Mouse (Mus musculus) heart, embryonic 15.5 days (tissue): Measurements from ENCODE around the gene Atp1b1. TPM values are rescaled to one million over a fixed set of nuclear protein-coding genes. Genes with fewer than 3 reads are reported as not detected.
A peak's percentile ranks its signal among the peaks of the same experiment; 100 is the strongest.

Experiments used
- ATAC-seq: fragments of 200-750 bp; cut with Nextera tagmentation; replicated peaks from 2 replicates; pipeline ENCODE4 v1.8.0; 2017; ENCODE audit warnings: low read depth, moderate TSS enrichment; ENCODE audit not compliant: insufficient number of reproducible peaks, insufficient read depth, low FRiP score
- H3K27ac ChIP-seq: fragments of 300-500 bp; sonication (generic); 2 replicates; pipeline ENCODE4 v1.5.1; 2015; ENCODE audit warnings: mild to moderate bottlenecking, inconsistent platforms
- H3K27me3 ChIP-seq: fragments of 300-500 bp; sonication (generic); 2 replicates; pipeline ENCODE4 v1.6.1; 2015; ENCODE audit warnings: inconsistent platforms
- H3K36me3 ChIP-seq: fragments of 300-500 bp; sonication (generic); 2 replicates; pipeline ENCODE4 v1.6.1; 2015; ENCODE audit warnings: mild to moderate bottlenecking, inconsistent platforms
- H3K4me1 ChIP-seq: fragments of 300-500 bp; sonication (generic); replicated peaks from 2 replicates; pipeline ENCODE4 v1.6.1; 2015; ENCODE audit warnings: inconsistent platforms
- H3K4me2 ChIP-seq: fragments of 300-500 bp; sonication (generic); 2 replicates; pipeline ENCODE4 v1.6.1; 2015; ENCODE audit warnings: inconsistent platforms, mild to moderate bottlenecking, moderate library complexity
- H3K4me3 ChIP-seq: fragments of 300-500 bp; sonication (generic); 2 replicates; pipeline ENCODE4 v1.5.1; 2015; ENCODE audit warnings: mild to moderate bottlenecking, inconsistent platforms
- H3K9ac ChIP-seq: fragments of 300-500 bp; sonication (generic); 2 replicates; pipeline ENCODE4 v1.6.1; 2015; ENCODE audit warnings: mild to moderate bottlenecking, inconsistent platforms
- H3K9me3 ChIP-seq: fragments of 300-500 bp; sonication (generic); replicated peaks from 2 replicates; pipeline ENCODE4 v1.6.1; 2016; ENCODE audit warnings: inconsistent platforms
- WGBS: fragments of 180-500 bp; shearing (Covaris S2); methylation state at CpG from one replicate; pipeline ENCODE4 v1.1.7; 2015; ENCODE audit warnings: mixed read lengths; 5-methylcytosine and 5-hydroxymethylcytosine counted together
- polyA plus RNA-seq: library from polyadenylated mRNA; unstranded; fragments of >200 nt; fragmentation: Nextera tagmentation; extraction: Ambion mirVana; gene quantifications from 2 replicates; pipeline ENCODE4 v1.2.1, GENCODE M21; 2015

Gene Atp1b1
- polyA plus RNA-seq, 1 experiment from 2014 or later: 301 TPM

GRCm38 (mm10) chr1:164436749-164437148 lies 21.4 kb downstream of the Atp1b1 start:
- Histone ChIP-seq H3K4me1 (peaks cover 15% of the 10 kb centered on the region), H3K9me3 (no peaks in the 10 kb centered on the region), H3K4me3 (no peak overlapping the region), H3K27me3 (no peaks in the 10 kb centered on the region), H3K27ac (no peak overlapping the region), H3K9ac (no peak overlapping the region), H3K36me3 (peaks cover 45% of the 10 kb centered on the region), H3K4me2 (no peak overlapping the region)
- WGBS: 83% methylated on average over 7 of the region's 7 CpGs
- ATAC-seq: no peak

GRCm38 (mm10) chr1:164434049-164434448 lies 24.1 kb downstream of the Atp1b1 start:
- no peak overlapping the region for H3K27ac ChIP-seq
- ATAC-seq: no peak
- H3K9ac ChIP-seq: no peak overlapping the region

GRCm38 (mm10) chr1:164432649-164433048 lies 25.5 kb downstream of the Atp1b1 start:
- Histone ChIP-seq H3K4me1 (peaks cover 20% of the 10 kb centered on the region), H3K4me3 (no peak overlapping the region), H3K36me3 (peaks cover 9% of the 10 kb centered on the region; the same call in 1 of the 2 replicates), H3K9me3 (no peaks in the 10 kb centered on the region), H3K9ac (no peak overlapping the region), H3K27me3 (no peaks in the 10 kb centered on the region), H3K4me2 (no peak overlapping the region), H3K27ac (no peak overlapping the region)
- no peak for ATAC-seq
- 84% methylated on average over 5 of the region's 5 CpGs for WGBS

More at GRCm38 (mm10) chr1:164434049-164434448, 24.1 kb downstream of the Atp1b1 start:
- Histone ChIP-seq H3K27me3 (no peaks in the 10 kb centered on the region), H3K9me3 (no peaks in the 10 kb centered on the region), H3K4me2 (no peak overlapping the region), H3K36me3 (peaks cover 22% of the 10 kb centered on the region), H3K4me3 (no peak overlapping the region), H3K4me1 (peaks cover 14% of the 10 kb centered on the region)
- 58% methylated on average over 6 of the region's 6 CpGs for WGBS

GRCm38 (mm10) chr1:164428644-164429043 lies 29.5 kb downstream of the Atp1b1 start:
- Histone ChIP-seq H3K36me3 (no peaks in the 10 kb centered on the region), H3K4me1 (peaks cover 6% of the 10 kb centered on the region; the same call in 1 of the 2 replicates), H3K9ac (no peak overlapping the region), H3K4me2 (no peak overlapping the region), H3K27me3 (no peaks in the 10 kb centered on the region), H3K4me3 (no peak overlapping the region), H3K9me3 (no peaks in the 10 kb centered on the region), H3K27ac (no peak overlapping the region)
- 54% methylated on average over 9 of the region's 9 CpGs for WGBS
- ATAC-seq: no peak

GRCm38 (mm10) chr1:164427777-164428176 lies 30.4 kb downstream of the Atp1b1 start:
- H3K4me1 ChIP-seq: peaks cover 10% of the 10 kb centered on the region; the same call in 1 of the 2 replicates
- ATAC-seq: no peak
- H3K27ac ChIP-seq: no peak overlapping the region
- no peak overlapping the region for H3K4me2 ChIP-seq
- H3K4me3 ChIP-seq: no peak overlapping the region
- H3K9ac ChIP-seq: no peak overlapping the region
- no peaks in the 10 kb centered on the region for H3K9me3 ChIP-seq
- no peaks in the 10 kb centered on the region for H3K27me3 ChIP-seq
- 74% methylated on average over 7 of the region's 7 CpGs for WGBS
- H3K36me3 ChIP-seq: no peaks in the 10 kb centered on the region

GRCm38 (mm10) chr1:164426227-164426626 lies 31.9 kb downstream of the Atp1b1 start:
- WGBS: 51% methylated on average over 7 of the region's 7 CpGs
- Histone ChIP-seq H3K4me1 (peaks cover 10% of the 10 kb centered on the region; the same call in 1 of the 2 replicates), H3K36me3 (no peaks in the 10 kb centered on the region), H3K9ac (no peak overlapping the region), H3K9me3 (no peaks in the 10 kb centered on the region), H3K27me3 (no peaks in the 10 kb centered on the region), H3K4me3 (no peak overlapping the region), H3K27ac (no peak overlapping the region), H3K4me2 (no peak overlapping the region)
- no peak; the same call in 1 of the 2 replicates for ATAC-seq

- Histone ChIP-seq H3K9me3 (no peaks in the 10 kb centered on the region), H3K36me3 (no peaks in the 10 kb centered on the region), H3K4me1 (peaks cover 3% of the 10 kb centered on the region; the same call in 1 of the 2 replicates), H3K27me3 (no peaks in the 10 kb centered on the region), H3K27ac (no peak overlapping the region), H3K9ac (no peak overlapping the region), H3K4me2 (no peak overlapping the region), H3K4me3 (no peak overlapping the region)
- no peak for ATAC-seq
- WGBS: 70% methylated on average over 6 of the region's 6 CpGs
Observed at GRCm38 (mm10) chr1:164420623-164421354, 37.4 kb downstream of the Atp1b1 start.

- 74% methylated on average over 8 of the region's 8 CpGs for WGBS
- Histone ChIP-seq H3K27me3 (no peaks in the 10 kb centered on the region), H3K9me3 (no peaks in the 10 kb centered on the region), H3K9ac (no peak overlapping the region), H3K36me3 (no peaks in the 10 kb centered on the region), H3K4me2 (no peak overlapping the region), H3K27ac (no peak overlapping the region), H3K4me3 (no peak overlapping the region), H3K4me1 (peaks cover 3% of the 10 kb centered on the region; the same call in 1 of the 2 replicates)
- no peak for ATAC-seq
Observed at GRCm38 (mm10) chr1:164419401-164419800, 38.8 kb downstream of the Atp1b1 start.

- Histone ChIP-seq H3K36me3 (no peaks in the 10 kb centered on the region), H3K27me3 (no peaks in the 10 kb centered on the region), H3K4me2 (no peak overlapping the region), H3K9me3 (no peaks in the 10 kb centered on the region), H3K4me3 (no peak overlapping the region), H3K27ac (no peak overlapping the region), H3K4me1 (peaks cover 2% of the 10 kb centered on the region; the same call in 1 of the 2 replicates), H3K9ac (no peak overlapping the region)
- WGBS: 85% methylated on average over 10 of the region's 10 CpGs
- no peak for ATAC-seq
Observed at GRCm38 (mm10) chr1:164418320-164418719, 39.8 kb downstream of the Atp1b1 start.

GRCm38 (mm10) chr1:164417604-164418003 lies 40.6 kb downstream of the Atp1b1 start:
- Histone ChIP-seq H3K9me3 (no peaks in the 10 kb centered on the region), H3K4me1 (no peaks in the 10 kb centered on the region; the same call in 1 of the 2 replicates), H3K4me3 (no peak overlapping the region), H3K27me3 (no peaks in the 10 kb centered on the region), H3K36me3 (no peaks in the 10 kb centered on the region), H3K4me2 (no peak overlapping the region), H3K9ac (no peak overlapping the region), H3K27ac (peak overlapping the region; percentile 33; the same call in 1 of the 2 replicates)
- no peak for ATAC-seq
- 40% methylated on average over 3 of the region's 3 CpGs for WGBS

- H3K4me2 ChIP-seq: no peak overlapping the region
- no peaks in the 10 kb centered on the region for H3K36me3 ChIP-seq
- no peak for ATAC-seq
- no peaks in the 10 kb centered on the region for H3K9me3 ChIP-seq
- H3K27ac ChIP-seq: no peak overlapping the region
- H3K27me3 ChIP-seq: no peaks in the 10 kb centered on the region
- no peak overlapping the region for H3K4me3 ChIP-seq
- WGBS: 65% methylated on average over 12 of the region's 12 CpGs
- no peak overlapping the region for H3K9ac ChIP-seq
- no peaks in the 10 kb centered on the region; the same call in 1 of the 2 replicates for H3K4me1 ChIP-seq
Observed at GRCm38 (mm10) chr1:164416692-164417394, 41.3 kb downstream of the Atp1b1 start.
